Mouse (Mus musculus) lung, embryonic 15.5 days (tissue): ENCODE measurements at regions not wholly inside any gene's neighbourhood (a gene's known extent, or its start where the extent isn't known, plus 50 kb on each side); places are given as distances from the start of the nearest gene placed in this dataset.

Experiments used
- ATAC-seq: fragments of 200-750 bp; cut with Nextera tagmentation; 2 replicates; pipeline ENCODE4 v1.8.0; 2017; ENCODE audit warnings: moderate number of reproducible peaks, borderline replicate concordance; ENCODE audit not compliant: low FRiP score, low TSS enrichment; ENCODE audit errors: extremely low read depth
- H3K27ac ChIP-seq: fragments of 300-500 bp; sonication (generic); 2 replicates; pipeline ENCODE4 v1.5.1; 2015; ENCODE audit warnings: moderate library complexity, mild to moderate bottlenecking, inconsistent platforms
- H3K27me3 ChIP-seq: fragments of 300-500 bp; sonication (generic); 2 replicates; pipeline ENCODE4 v1.6.1; 2015; ENCODE audit warnings: inconsistent platforms
- H3K36me3 ChIP-seq: fragments of 300-500 bp; sonication (generic); 2 replicates; pipeline ENCODE4 v1.6.1; 2015; ENCODE audit warnings: inconsistent platforms
- H3K4me1 ChIP-seq: fragments of 300-500 bp; sonication (generic); 2 replicates; pipeline ENCODE4 v1.6.1; 2015; ENCODE audit warnings: inconsistent platforms
- H3K4me2 ChIP-seq: fragments of 300-500 bp; sonication (generic); 2 replicates; pipeline ENCODE4 v1.6.1; 2015; ENCODE audit warnings: inconsistent platforms, mild to moderate bottlenecking, moderate library complexity
- H3K4me3 ChIP-seq: fragments of 300-500 bp; sonication (generic); 2 replicates; pipeline ENCODE4 v1.5.1; 2015; ENCODE audit warnings: mild to moderate bottlenecking, inconsistent platforms
- H3K9ac ChIP-seq: fragments of 300-500 bp; sonication (generic); 2 replicates; pipeline ENCODE4 v1.6.1; 2015; ENCODE audit warnings: inconsistent platforms
- H3K9me3 ChIP-seq: fragments of 300-500 bp; sonication (generic); 2 replicates; pipeline ENCODE4 v1.6.1; 2016; ENCODE audit warnings: inconsistent platforms
- WGBS: fragments of 180-500 bp; shearing (Covaris S2); methylation state at CpG from one replicate; pipeline ENCODE4 v1.1.7; 2015; 5-methylcytosine and 5-hydroxymethylcytosine counted together

- Histone ChIP-seq H3K4me2 (no peak overlapping the region), H3K9me3 (no peaks in the 10 kb centered on the region), H3K4me3 (no peak overlapping the region), H3K4me1 (0 out of 2 replicates have a peak, but pooled peaks cover 9% of the 10 kb centered on the region), H3K9ac (no peak overlapping the region), H3K27me3 (no peaks in the 10 kb centered on the region), H3K27ac (no peak overlapping the region), H3K36me3 (no peaks in the 10 kb centered on the region)
- ATAC-seq: no peak
- WGBS: 72% methylated on average over 4 of the region's 4 CpGs
Observed at GRCm38 (mm10) chr11:19257549-19257948, 238.8 kb upstream of the Meis1 start.

- Histone ChIP-seq H3K9ac (no peak overlapping the region), H3K4me3 (no peak overlapping the region), H3K4me1 (no peaks in the 10 kb centered on the region), H3K27me3 (no peaks in the 10 kb centered on the region), H3K9me3 (no peaks in the 10 kb centered on the region), H3K36me3 (no peaks in the 10 kb centered on the region), H3K4me2 (no peak overlapping the region), H3K27ac (no peak overlapping the region)
- 72% methylated on average over 4 of the region's 4 CpGs for WGBS
- ATAC-seq: no peak
Observed at GRCm38 (mm10) chr11:19262832-19263231, 244.0 kb upstream of the Meis1 start.

GRCm38 (mm10) chr11:19264798-19265671, 246.2 kb upstream of the Meis1 start:
- Histone ChIP-seq H3K27me3 (no peaks in the 10 kb centered on the region), H3K4me3 (no peak overlapping the region), H3K27ac (no peak overlapping the region), H3K9me3 (no peaks in the 10 kb centered on the region), H3K9ac (no peak overlapping the region), H3K4me2 (no peak overlapping the region), H3K4me1 (no peaks in the 10 kb centered on the region), H3K36me3 (no peaks in the 10 kb centered on the region)
- ATAC-seq: no peak
- 65% methylated on average over 18 of the region's 18 CpGs for WGBS

GRCm38 (mm10) chr11:19265672-19265972, 246.8 kb upstream of the Meis1 start:
- Histone ChIP-seq H3K9ac (no peak overlapping the region), H3K27ac (no peak overlapping the region), H3K4me2 (no peak overlapping the region), H3K36me3 (no peaks in the 10 kb centered on the region), H3K27me3 (no peaks in the 10 kb centered on the region), H3K9me3 (no peaks in the 10 kb centered on the region), H3K4me1 (no peaks in the 10 kb centered on the region), H3K4me3 (no peak overlapping the region)
- 33% methylated on average over 3 of the region's 3 CpGs for WGBS
- ATAC-seq: no peak

- no peaks in the 10 kb centered on the region for H3K36me3 ChIP-seq
- no peak overlapping the region for H3K9ac ChIP-seq
- no peak overlapping the region for H3K4me2 ChIP-seq
- no peak overlapping the region for H3K4me3 ChIP-seq
- no peaks in the 10 kb centered on the region for H3K4me1 ChIP-seq
- H3K27ac ChIP-seq: no peak overlapping the region
- WGBS: 81% methylated on average over 6 of the region's 6 CpGs
- H3K27me3 ChIP-seq: no peaks in the 10 kb centered on the region
- no peaks in the 10 kb centered on the region for H3K9me3 ChIP-seq
- ATAC-seq: no peak
Observed at GRCm38 (mm10) chr11:19290971-19291370, 272.2 kb upstream of the Meis1 start.

GRCm38 (mm10) chr11:19299411-19299810, 280.6 kb upstream of the Meis1 start:
- no peak for ATAC-seq

GRCm38 (mm10) chr11:19306687-19307086, 287.9 kb upstream of the Meis1 start:
- Histone ChIP-seq H3K36me3 (no peaks in the 10 kb centered on the region), H3K27ac (no peak overlapping the region), H3K4me3 (no peak overlapping the region), H3K9ac (no peak overlapping the region), H3K4me1 (no peaks in the 10 kb centered on the region), H3K27me3 (no peaks in the 10 kb centered on the region), H3K9me3 (no peaks in the 10 kb centered on the region), H3K4me2 (no peak overlapping the region)
- ATAC-seq: no peak
- 74% methylated on average over 5 of the region's 5 CpGs for WGBS

More at GRCm38 (mm10) chr11:19299411-19299810, 280.6 kb upstream of the Meis1 start:
- WGBS: 94% methylated on average over 1 of the region's 1 CpGs
- H3K4me1 ChIP-seq: no peaks in the 10 kb centered on the region
- H3K9me3 ChIP-seq: no peaks in the 10 kb centered on the region
- H3K27me3 ChIP-seq: no peaks in the 10 kb centered on the region
- H3K4me3 ChIP-seq: no peak overlapping the region
- no peak overlapping the region for H3K4me2 ChIP-seq
- no peaks in the 10 kb centered on the region for H3K36me3 ChIP-seq
- no peak overlapping the region for H3K27ac ChIP-seq
- H3K9ac ChIP-seq: no peak overlapping the region

- H3K4me2 ChIP-seq: no peak overlapping the region
- no peaks in the 10 kb centered on the region for H3K4me1 ChIP-seq
- WGBS: 31% methylated on average over 2 of the region's 3 CpGs
- no peaks in the 10 kb centered on the region for H3K36me3 ChIP-seq
- no peak overlapping the region for H3K9ac ChIP-seq
- no peaks in the 10 kb centered on the region for H3K27me3 ChIP-seq
- no peak for ATAC-seq
- H3K27ac ChIP-seq: no peak overlapping the region
- no peak overlapping the region for H3K4me3 ChIP-seq
- H3K9me3 ChIP-seq: no peaks in the 10 kb centered on the region
Observed at GRCm38 (mm10) chr11:19330685-19331239, 312.0 kb upstream of the Meis1 start.

- H3K9ac ChIP-seq: no peak overlapping the region
- no peak overlapping the region for H3K4me3 ChIP-seq
- H3K36me3 ChIP-seq: no peaks in the 10 kb centered on the region
- no peaks in the 10 kb centered on the region for H3K9me3 ChIP-seq
- no peaks in the 10 kb centered on the region for H3K27me3 ChIP-seq
- no peak for ATAC-seq
- no peak overlapping the region for H3K27ac ChIP-seq
- no peak overlapping the region for H3K4me2 ChIP-seq
- no peaks in the 10 kb centered on the region for H3K4me1 ChIP-seq
Observed at GRCm38 (mm10) chr11:19332274-19332673, 313.5 kb upstream of the Meis1 start.

- no peak for ATAC-seq
- Histone ChIP-seq H3K4me1 (no peaks in the 10 kb centered on the region), H3K36me3 (no peaks in the 10 kb centered on the region), H3K9ac (no peak overlapping the region), H3K4me2 (no peak overlapping the region), H3K4me3 (no peak overlapping the region), H3K9me3 (no peaks in the 10 kb centered on the region), H3K27me3 (no peaks in the 10 kb centered on the region), H3K27ac (no peak overlapping the region)
- 24% methylated on average over 1 of the region's 1 CpGs for WGBS
Observed at GRCm38 (mm10) chr11:19332727-19333126, 313.9 kb upstream of the Meis1 start.

GRCm38 (mm10) chr11:19333908-19334487, 315.2 kb upstream of the Meis1 start:
- Histone ChIP-seq H3K9me3 (no peaks in the 10 kb centered on the region), H3K4me2 (no peak overlapping the region), H3K27ac (no peak overlapping the region), H3K9ac (no peak overlapping the region), H3K4me1 (no peaks in the 10 kb centered on the region), H3K4me3 (no peak overlapping the region), H3K36me3 (no peaks in the 10 kb centered on the region), H3K27me3 (no peaks in the 10 kb centered on the region)
- 95% methylated on average over 1 of the region's 1 CpGs for WGBS
- no peak for ATAC-seq

GRCm38 (mm10) chr11:19335384-19335783, 316.6 kb upstream of the Meis1 start:
- H3K9ac ChIP-seq: no peak overlapping the region
- no peaks in the 10 kb centered on the region for H3K27me3 ChIP-seq
- H3K27ac ChIP-seq: no peak overlapping the region
- H3K4me1 ChIP-seq: no peaks in the 10 kb centered on the region
- H3K9me3 ChIP-seq: no peaks in the 10 kb centered on the region
- H3K36me3 ChIP-seq: no peaks in the 10 kb centered on the region
- ATAC-seq: no peak
- no peak overlapping the region for H3K4me2 ChIP-seq
- 90% methylated on average over 3 of the region's 3 CpGs for WGBS
- no peak overlapping the region for H3K4me3 ChIP-seq
